Mouse (Mus musculus) adrenal gland, postnatal 25 days (tissue): ENCODE measurements around the gene Atp5h. TPM values are rescaled to one million over a fixed set of nuclear protein-coding genes. Genes with fewer than 3 reads are reported as not detected.
"Not testable (repeated sequence)": the region's sequence is repeated elsewhere in the genome, so short reads cannot be mapped to it uniquely, and the experiment has no call there.

Experiments used
- DNase-seq: peaks from one replicate; pipeline ENCODE4 v3.0.0; 2021; ENCODE audit warnings: mixed read lengths
- total RNA-seq: library from RNA; stranded (reverse); gene quantifications from 2 replicates; pipeline ENCODE4 v1.2.3, GENCODE M21; 2021

The Atp5h gene
- total RNA-seq, 1 experiment from 2014 or later = 518 TPM

- DNase-seq = no peak
Observed at GRCm38 (mm10) chr11:115398085-115398484, 21.7 kb downstream of the Atp5h start.

GRCm38 (mm10) chr11:115393721-115394325 lies 25.9 kb downstream of the Atp5h start:
- no peak for DNase-seq

- DNase-seq = no peak
Observed at GRCm38 (mm10) chr11:115391358-115391757, 28.4 kb downstream of the Atp5h start.

- DNase-seq = not testable (repeated sequence)
Observed at GRCm38 (mm10) chr11:115386859-115387258, 32.9 kb downstream of the Atp5h start.

GRCm38 (mm10) chr11:115384587-115384986 lies 35.2 kb downstream of the Atp5h start:
- peak; percentile 67 for DNase-seq

- no peak for DNase-seq
Observed at GRCm38 (mm10) chr11:115383701-115384474, 35.9 kb downstream of the Atp5h start.

GRCm38 (mm10) chr11:115382891-115383290 lies 36.9 kb downstream of the Atp5h start:
- no peak for DNase-seq

- DNase-seq = peak; percentile 93
Observed at GRCm38 (mm10) chr11:115381743-115382539, 37.8 kb downstream of the Atp5h start, which contains the start of gene Cdr2l. TSS of gene Cdr2l (plus strand) at chr11:115381916.

GRCm38 (mm10) chr11:115381276-115381675 lies 38.5 kb downstream of the Atp5h start:
- no peak for DNase-seq

- no peak for DNase-seq
Observed at GRCm38 (mm10) chr11:115377854-115378253, 41.9 kb downstream of the Atp5h start.

GRCm38 (mm10) chr11:115377254-115377653 lies 42.5 kb downstream of the Atp5h start:
- DNase-seq = no peak

GRCm38 (mm10) chr11:115376722-115377121 lies 43.0 kb downstream of the Atp5h start:
- no peak for DNase-seq

- DNase-seq = peak; percentile 44
Observed at GRCm38 (mm10) chr11:115374695-115375425, 44.9 kb downstream of the Atp5h start.

- DNase-seq = peak; percentile 77
Observed at GRCm38 (mm10) chr11:115373805-115374694, 45.7 kb downstream of the Atp5h start.

- no peak for DNase-seq
Observed at GRCm38 (mm10) chr11:115372737-115373136, 47.0 kb downstream of the Atp5h start.

GRCm38 (mm10) chr11:115372015-115372414 lies 47.7 kb downstream of the Atp5h start:
- DNase-seq = no peak

GRCm38 (mm10) chr11:115371354-115371753 lies 48.4 kb downstream of the Atp5h start:
- DNase-seq = no peak

GRCm38 (mm10) chr11:115370368-115370767 lies 49.4 kb downstream of the Atp5h start:
- DNase-seq = no peak

- peak; percentile 90 for DNase-seq
Observed at GRCm38 (mm10) chr11:115367395-115367944, 52.3 kb downstream of the Atp5h start, which contains the start of gene Hid1. TSS of gene Hid1 (minus strand) at chr11:115367756.

GRCm38 (mm10) chr11:115366706-115367394 lies 52.9 kb downstream of the Atp5h start:
- DNase-seq = no peak
